Mouse (Mus musculus) adrenal gland, postnatal 25 days (tissue): ENCODE data around the gene H2-T22. TPM values are rescaled to one million over a fixed set of nuclear protein-coding genes. Genes with fewer than 3 reads are reported as not detected.
"Not testable (repeated sequence)": the region's sequence is repeated elsewhere in the genome, so short reads cannot be mapped to it uniquely, and the experiment has no call there.

Experiments
- DNase-seq: peaks from one replicate; pipeline ENCODE4 v3.0.0; 2021; ENCODE audit warnings: mixed read lengths
- total RNA-seq: library from RNA; stranded (reverse); gene quantifications from 2 replicates; pipeline ENCODE4 v1.2.3, GENCODE M21; 2021

Gene H2-T22
- total RNA-seq, 1 experiment from 2014 or later, result 29.6 TPM

DNA sequence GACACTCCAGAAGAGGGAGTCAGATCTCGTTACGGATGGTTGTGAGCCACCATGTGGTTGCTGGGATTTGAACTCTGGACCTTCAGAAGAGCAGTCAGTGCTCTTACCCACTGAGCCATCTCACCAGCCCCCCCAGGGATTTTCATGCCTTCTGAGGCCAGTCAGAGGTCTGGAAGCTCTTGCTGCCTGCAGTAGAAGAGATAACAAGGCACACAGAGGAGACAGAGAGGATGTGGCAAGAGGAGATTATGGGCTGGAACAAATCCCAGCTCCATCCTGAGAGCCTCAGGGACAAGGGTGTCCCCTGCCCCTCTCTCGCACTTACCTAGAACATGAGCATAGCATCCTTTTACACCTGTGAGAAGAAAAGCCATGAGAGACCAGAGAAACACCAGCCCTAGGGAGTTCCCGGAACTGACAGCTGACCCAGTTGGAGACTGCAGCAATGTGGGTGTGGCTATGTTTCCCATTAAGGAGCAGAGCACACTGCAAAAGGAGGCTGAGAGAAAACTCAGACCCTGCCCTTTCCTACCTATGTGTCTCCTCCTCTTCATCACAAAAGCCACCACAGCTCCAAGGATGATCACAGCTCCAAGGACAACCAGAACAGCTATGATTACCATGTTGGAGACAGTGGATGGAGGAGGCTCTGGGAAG, 12.4 kb downstream of the H2-T22 start:
- not testable (repeated sequence) for DNase-seq

DNA sequence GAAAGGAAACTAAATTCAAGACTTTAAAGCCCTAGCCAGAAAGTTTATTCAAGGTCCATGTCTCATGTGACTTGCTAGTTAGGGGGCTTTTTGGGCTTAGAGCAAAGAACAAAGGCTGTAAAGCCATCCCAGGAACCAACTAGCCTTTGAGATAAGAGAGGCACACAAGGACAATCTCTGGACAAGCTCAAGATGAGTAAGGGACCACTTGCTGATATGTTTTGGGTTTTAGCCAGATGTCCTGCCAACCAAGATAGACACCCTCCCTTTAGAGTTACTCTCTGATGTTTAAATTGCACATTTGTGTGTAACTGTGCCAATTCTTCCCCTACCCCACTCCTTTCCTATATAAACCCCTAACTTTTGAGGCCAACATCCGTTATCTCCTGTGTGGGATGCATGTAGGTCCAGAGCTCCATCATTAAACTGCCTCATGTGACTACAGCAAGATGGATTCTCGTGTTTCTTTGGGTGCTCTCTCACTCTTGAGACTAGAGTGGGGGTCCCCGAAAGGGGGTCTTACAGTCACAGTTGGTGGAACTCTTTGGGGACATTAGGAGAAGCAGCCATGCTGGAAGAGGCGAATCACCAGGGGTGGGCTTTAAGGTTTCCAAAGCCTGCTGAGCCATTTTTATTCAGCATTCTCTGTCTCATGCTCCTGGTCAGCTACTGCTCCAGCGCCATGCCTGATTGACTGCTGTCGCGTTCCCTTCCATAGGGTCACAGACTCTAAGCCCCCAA, 13.5 kb downstream of the H2-T22 start:
- DNase-seq, result no peak

DNA sequence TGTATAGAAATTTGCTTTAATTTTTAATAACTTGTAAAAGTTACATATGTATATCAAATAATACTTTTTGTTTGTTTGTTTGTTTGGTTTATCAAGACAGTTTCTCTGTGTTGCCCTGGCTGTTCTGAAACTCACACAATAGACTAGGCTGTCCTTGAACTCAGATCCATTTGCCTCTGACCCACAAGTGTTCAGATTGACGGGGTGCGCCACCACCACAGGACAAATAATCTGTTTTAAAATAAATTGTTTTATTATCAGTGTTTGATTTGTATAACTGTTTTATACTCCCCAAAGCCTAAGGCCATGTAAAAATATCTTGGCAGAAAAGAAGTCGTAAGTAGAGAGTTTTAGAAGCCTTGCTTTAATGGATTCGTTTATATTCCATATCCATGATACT, 14.9 kb downstream of the H2-T22 start:
- DNase-seq, result no peak

DNA sequence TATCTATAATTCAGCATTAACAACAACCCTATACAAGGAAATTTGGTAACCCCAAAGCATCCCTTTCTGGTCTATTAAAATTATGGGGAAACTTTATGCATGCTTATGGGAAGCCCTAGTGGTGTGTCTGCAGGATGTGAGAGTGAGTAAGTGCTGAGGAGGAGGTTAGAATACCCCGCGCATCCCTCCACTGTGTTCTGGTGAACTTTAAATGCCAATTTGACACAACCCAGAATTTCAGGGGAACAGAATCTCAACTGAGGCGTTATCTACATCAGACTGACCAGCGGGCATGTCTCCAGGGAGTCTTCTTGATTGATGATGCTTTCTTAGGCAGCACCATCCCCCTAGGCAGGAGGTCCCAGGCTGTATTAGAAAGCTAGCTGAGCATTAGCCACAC, 16.6 kb downstream of the H2-T22 start:
- DNase-seq, result no peak

DNA sequence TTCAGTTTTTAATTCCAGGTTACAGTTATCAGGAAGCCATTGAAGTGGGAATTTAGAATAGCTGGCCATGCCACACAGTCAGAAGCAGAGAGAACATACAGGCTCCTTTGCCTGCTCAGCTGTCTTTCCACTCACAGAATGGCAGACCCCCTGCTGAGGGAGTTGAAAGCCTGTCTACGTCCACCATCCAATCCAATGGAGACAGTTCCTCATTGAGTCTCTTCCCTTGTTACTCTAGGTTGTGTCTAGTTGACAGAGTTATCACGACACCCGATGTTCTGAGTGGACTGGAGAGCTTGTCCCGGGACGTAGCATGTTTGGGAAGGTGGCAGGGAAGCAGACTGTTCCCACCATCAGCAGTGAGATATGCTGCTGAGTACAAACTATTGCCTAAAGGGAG, 17.4 kb downstream of the H2-T22 start:
- DNase-seq, result no peak

DNA sequence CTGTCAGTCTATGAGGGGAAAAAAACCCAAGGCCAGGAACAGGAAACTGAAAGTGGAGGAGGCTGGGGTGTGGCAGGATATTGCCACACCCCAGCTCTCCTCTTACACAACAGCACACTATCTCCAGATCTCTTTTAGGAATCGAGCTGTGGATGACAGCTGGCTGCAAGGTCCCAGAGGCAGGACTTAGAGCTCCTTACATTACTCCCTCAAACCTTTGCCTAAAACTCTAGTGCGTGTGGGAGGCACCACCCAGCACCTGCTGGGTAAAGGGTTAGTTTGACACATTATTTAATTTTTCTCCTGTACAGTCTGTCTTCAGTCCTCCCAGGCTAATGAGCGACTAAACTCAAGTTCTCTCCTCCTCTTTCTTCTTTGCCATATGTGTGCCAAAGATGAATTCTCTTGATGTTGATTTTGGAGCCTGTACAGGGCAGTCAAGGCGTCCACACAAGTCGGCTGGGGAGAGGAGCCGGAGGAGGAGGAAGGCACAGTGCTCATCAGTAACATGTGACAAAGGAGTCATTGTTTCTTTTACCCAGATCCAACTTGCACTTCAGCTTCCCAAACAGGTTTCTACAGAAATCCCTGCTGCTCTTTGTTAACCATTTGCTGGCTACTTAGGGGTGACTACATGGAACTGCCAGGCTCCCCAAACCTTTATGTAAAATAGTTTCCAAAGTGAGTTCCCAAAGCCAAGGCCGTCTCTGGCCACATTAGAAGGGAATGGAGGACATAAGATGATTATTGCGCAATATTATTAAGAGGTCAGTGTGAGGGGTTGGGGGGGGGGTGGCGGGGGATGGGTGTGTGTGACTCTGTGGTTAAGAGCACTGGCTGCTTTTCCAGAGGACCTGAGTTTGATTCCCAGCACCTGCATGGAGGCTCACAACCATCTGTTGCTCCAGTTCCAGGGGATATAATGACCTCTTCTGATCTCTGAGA, 18.6 kb downstream of the H2-T22 start:
- DNase-seq, result no peak

DNA sequence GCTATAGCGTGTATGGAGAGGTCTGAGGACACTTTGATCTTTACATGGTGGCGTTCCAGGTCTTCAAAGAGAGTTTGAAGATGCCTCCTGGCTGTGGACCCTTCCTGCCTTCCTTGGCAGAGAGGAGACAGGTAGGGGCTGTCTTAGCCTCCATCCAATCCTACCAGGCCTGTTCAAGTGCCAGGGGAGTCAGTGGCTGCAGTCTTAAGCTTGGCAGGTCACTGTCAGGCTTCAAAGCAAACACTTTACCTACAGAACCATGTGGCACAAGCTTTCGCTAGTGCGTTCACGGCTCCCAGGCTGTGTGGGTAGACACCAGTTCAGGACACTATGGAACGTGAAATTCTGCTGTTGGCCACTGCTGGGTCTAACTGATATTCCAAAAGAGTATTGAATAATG, 19.6 kb downstream of the H2-T22 start:
- no peak for DNase-seq

DNA sequence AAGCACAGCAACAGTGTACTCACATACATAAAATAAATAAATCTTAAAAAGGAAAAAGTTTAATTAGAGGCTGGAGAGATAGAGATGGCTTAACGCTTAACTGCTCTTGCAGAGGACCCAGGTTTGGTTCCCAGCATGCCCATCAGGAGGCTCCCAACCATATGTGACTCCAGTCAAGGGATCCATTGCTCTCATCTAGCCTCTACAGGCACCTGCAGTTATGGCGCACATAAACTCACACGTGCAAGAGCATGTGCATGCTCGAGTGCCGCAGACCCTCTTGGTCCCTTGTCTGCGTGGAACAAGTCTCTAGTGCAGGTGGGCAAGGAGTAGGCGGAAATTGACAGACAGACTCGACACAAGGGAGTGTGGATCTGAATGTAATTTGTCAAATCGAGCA, 20.4 kb downstream of the H2-T22 start:
- DNase-seq, result no peak

DNA sequence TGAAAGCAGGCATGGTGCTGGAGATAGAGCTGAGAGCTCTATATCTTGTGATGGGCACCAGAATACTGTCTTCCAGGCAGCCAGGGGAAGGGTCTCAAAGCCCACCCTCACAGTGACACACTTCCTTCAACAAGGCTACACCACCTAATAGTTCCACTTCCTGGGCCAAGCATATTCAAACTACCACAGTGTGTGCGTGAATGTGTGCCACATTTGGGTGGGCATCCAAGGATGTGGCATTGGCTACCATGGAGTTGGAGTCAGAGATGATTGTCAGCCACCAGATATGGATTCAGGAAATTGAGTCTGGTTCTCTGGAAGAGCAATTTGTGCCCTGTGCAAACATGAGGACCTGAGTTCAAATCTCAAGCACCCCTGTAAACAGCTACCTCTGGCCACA, 21.2 kb downstream of the H2-T22 start:
- no peak for DNase-seq

DNA sequence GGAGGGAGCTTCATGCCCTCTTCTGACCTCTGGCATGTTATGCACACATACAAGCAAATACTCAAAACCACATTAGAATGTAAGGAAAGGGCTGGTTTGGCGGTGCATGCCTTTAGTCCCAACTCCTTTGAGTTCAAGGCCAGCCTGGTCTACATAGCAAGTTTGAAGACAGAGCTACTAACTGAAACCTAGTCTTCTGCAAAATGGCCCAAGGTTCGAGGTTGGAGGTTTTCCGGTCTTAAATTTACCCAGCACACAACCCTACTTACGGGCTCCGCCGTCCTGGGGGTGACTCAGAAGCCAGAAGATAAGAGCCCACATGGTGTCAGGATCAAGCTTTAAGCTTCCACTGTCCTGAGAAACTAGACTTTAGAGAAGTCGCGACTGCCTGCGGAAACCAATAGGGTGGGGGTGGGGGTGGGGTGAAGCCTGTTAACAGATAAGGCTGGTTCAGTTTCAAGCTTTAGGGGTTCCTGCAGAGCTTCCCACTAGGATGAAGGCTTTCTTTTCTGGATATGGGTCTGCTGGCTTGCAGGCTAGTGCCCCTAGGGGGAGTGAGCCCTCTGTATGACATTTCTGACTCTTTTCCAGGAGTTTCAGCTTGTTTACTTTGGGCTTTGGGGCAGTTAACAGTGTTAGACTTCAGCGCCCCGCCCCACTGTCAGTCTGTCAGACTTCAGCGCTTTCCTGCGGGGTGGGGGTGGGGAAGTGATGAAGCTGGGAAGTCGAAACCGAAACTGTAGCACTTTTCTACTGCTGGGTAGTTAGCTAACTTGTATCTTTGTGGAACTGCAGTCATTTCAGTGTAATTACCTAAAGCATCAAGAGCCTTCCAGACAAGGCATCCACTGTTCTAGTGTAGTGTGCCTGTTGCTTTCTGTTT, 22.1 kb downstream of the H2-T22 start, which contains the start of gene H2-T24:
H2-T24 (minus strand) TSS at position 370 of the 883 bp plus-strand sequence.
- peak; percentile 60 for DNase-seq

DNA sequence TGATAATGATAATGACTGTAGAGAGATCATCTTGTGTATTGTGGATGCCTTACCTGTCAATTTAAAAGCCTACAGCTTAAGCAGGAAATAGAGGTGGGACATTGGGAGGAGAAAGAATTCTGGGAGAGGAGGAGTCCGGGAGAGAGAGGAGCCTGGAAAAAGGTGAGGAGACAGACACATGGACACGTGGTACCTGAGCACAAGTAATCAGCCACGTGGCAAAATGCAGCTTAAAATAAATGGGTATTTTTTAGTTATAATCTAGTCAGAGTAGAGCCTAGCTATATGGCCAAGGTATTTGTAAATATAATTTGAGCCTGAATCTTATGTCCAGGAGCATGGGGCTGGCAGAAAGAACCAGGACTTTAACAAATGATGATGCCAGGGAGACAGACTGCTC, 23.0 kb downstream of the H2-T22 start:
- DNase-seq, result no peak

DNA sequence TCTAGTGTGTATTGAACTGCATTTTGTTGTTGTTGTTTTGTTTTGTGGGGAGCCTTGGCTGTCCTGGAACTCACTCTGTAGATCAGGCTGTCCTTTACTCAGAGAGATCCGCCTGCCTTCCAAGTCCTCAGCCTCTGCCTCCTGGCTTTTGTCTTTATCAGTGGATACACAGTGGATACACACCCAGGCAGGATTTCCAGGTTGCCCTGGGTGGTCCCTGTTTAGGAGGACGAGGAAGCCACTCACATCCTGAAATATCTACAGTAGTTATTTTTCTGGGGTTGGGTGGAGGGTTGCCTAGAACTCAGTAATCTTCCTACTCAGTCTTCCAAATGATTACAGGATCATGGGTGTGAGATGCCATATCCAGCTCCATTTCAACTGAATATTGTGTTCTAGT, 23.6 kb downstream of the H2-T22 start:
- no peak for DNase-seq

DNA sequence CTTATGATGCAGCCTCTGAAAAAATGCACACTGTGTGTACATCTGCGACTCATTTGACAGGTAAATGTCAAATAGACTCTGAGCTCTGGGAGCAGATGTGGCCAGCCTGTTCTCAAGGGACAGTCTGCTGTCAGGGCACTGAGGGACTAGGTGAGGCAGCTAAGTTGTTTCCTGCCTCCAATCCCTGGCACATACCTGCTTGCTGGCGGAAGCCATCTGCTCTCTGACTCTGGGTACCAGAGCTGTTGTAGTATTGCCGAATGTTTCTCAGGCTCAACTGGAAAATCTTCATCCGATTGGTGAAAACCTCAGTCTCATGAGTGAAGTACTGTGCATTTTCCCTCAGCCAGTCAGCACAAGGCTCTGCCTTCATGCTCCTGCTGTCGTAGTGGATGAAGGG, 25.5 kb downstream of the H2-T22 start:
- no peak for DNase-seq

DNA sequence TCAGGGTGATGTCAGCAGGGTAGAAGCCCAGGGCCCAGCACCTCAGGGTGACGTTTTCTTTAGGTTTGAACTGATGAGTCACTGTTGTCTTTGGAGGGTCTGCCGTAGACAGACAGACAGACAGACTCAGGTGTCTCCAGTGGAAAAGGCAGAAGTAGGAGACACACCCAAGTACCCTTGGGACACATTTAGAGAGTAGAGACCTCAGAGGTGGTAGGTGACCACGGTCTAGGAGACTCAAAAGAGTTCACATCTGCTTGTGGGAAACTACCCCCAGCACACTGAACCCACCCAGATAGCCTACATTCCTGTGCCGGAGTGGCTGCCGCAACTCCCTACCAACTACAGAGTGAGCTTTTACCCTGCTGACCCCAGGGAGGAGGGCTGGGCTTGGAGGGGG, 27.6 kb downstream of the H2-T22 start:
- no peak for DNase-seq

DNA sequence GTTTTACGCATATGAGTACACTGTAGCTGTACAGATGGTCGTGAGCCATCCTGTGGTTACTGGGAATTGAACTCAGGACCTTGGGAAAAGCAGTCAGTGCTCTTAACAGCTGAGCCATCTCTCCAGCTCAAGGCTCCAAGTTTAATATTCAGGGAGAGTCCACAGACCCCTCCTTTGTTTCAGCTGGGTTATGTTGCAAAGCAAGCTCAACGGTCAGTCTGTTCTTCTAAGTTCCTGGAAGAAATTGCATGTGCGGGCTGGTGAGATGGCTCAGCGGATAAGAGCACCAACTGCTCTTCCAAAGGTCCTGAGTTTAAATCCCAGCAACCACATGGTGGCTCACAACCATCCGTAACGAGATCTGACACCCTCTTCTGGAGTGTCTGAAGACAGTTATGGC, 38.1 kb downstream of the H2-T22 start:
- DNase-seq, result not testable (repeated sequence)

DNA sequence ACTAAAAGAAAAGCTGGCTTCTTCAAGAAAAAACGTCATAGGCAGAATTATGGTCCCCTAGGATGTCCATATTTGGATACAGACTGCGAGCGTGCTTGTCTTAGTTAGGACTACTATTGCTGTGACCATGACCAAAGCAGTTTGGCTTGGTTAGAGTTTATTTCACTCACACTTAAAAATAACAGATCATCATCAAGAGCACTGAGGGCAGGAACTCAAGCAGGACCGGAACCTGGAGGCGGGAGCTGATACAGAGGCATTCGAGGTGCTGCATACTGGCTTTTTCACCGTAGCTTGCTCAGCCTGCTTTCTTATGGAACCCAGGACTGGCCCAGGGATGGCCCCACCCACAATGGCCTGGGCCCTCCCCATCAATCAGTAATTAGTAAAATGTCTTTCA, 39.2 kb downstream of the H2-T22 start:
- DNase-seq, result no peak

DNA sequence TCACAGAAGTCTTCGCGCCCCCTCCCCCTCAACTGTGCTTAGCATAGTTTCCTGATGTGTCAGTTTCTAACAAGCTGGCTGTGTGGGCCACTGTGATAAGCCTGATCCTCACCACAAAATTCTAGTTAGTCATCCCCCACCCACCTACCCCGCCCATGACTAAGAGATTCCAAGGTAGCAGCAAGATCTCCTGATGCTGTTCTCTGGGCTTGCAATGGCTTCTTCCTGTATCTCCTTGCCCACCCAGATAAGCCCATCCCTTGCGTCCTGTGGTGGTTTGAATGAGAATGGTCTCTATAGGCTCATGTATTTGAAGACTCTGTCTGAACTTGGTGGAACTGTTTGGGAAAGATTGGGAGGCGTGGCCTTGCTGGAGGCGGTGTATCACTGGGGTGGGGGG, 40.6 kb downstream of the H2-T22 start:
- no peak for DNase-seq

DNA sequence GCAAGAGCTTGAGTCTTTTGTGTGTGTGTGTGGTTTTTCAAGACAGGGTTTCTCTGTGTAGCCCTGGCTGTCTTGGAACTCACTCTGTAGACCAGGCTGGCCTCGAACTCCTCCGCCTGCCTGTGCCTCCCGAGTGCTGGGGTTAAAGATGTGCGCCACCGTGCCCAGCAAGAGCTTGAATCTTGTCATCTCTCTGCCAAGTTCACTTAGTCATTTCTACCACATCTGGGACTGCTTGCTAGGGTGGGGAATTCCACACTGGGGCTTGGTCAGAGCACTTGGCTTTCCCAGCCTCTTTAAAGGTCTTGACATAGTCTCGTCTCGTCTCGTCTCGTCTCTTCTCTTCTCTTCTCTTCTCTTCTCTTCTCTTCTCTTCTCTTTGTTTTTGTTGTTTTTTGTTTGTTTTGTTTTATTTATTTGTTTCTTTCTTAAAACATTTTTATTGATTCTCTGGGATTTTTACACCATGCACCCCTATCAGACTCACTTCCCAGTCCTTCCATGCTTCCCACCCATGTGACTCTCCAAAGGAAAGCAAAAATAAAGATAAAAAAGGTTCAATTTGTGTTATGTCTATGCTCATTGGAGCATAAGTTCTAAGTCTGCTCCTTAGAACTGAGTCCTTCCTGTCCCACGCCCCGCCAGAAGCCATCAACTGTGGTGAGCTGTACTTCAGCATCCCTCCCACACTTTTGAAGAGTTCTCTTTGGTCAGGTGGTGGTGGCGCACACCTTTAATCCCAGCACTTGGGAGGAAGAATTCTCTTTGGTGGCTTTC, 41.2 kb downstream of the H2-T22 start:
- DNase-seq, result no peak

DNA sequence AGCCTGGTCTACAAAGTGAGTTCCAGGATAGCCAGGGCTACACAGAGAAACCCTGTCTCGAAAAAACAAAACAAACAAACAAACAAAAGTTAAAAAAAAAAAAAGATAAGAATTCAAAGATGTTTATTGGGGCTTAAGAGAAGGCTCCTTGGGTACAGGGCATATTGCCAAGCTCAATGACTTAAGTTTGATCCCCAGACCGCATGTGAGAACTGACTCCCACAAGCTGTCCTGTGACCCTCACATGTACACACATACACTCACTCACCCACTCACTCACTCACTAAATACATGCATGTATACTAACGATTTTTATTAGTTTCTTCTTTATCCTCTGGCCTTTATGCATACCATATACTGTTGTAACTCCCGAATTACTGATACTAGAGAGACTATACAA, 42.2 kb downstream of the H2-T22 start:
- no peak for DNase-seq

DNA sequence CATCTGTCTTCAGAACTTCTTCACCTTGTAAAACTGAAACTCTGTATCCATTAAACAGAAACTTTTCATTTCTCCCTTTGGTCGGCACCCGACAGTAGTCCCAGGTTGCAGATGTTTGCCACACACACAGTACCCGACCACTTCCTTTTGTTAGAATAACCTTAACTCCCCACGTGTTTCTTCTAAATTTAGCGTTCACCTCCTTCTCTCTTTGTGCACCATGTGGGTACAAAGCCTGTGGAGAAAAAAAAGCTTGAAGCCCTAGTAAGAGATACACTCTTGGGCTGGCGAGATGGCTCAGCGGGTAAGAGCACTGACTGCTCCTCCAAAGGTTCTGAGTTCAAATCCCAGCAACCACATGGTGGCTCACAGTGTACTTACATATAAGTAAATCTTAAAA, 43.2 kb downstream of the H2-T22 start:
- no peak for DNase-seq
